Mouse (Mus musculus): ENCODE data around the gene Umod.

The Umod gene

DNA sequence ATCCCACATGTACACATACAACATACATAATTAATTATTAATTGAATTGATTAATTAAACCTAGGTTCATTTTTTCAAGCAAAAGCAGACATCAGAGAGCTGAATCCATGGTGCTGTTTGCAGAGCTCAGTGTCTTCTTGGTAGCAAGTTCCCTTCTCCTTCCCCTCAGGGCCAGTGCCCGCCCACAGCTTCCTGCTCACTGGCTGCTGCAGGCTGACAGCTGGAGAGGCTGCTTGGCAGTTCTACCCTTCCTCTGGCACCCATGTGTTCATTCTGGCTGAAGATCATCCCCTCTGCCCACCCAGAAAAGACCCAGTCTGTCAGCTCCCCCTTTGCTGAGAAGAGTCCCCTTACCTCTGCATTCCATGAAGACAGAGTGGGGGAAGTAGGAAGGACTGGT, 60.6 kb downstream of the Umod start:
- TF ChIP-seq CTCF (conservative IDR thresholded peaks at IDR 0.05; ENCODE audit: low read length), result no peak

More for the DNA sequence above, 60.6 kb downstream of the Umod start:
- H3K9me3 ChIP-seq (ENCODE audit: low read length), result peaks cover 3% of the 10 kb centered on the region
- no peaks in the 10 kb centered on the region for H3K36me3 ChIP-seq (ENCODE audit: insufficient read depth, low read length)
- H3K4me3 ChIP-seq (replicated peaks; ENCODE audit: low read length), result no peak overlapping the region
- no peaks in the 10 kb centered on the region for H3K4me1 ChIP-seq (replicated peaks; ENCODE audit: low read depth, low read length)
- H3K27me3 ChIP-seq (ENCODE audit: insufficient read depth, low read length), result no peaks in the 10 kb centered on the region

Measured in E14TG2a.4 (cell line).